Comparison of ENCODE assay signal across 11 mouse cellular contexts in the genomic region with DNA sequence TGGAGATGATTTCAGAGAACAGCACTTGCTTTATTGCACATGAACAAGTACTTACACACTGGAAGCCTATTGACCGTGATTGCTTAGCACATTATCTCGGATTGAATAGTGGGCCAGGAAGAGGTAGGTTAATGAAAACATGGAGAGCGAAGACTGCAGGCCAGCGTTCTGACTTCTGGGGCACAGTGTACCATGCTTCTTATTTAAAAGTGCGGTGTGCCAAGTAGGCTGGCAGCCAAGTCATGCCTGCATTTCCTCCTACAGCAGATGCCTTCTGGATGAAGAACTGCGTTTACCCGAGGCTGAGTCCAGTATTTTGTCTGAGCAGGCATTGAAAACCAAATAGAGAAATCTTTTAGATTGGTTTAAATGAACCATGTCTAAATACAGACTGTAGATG. TPM values are rescaled to one million over a fixed set of nuclear protein-coding genes. Genes with fewer than 3 reads are reported as not detected.
DNase-seq lines count a peak whose midpoint lies in the region; ATAC-seq and TF ChIP-seq lines count a peak whose summit lies in the region.
"Had no signal": no experiment of that assay in that cellular context is flagged by ENCODE, and none has a peak within 500 bp of the region (broad histone marks: within the 10 kb centered on the region; RNA-seq: fewer than 3 reads in every experiment).

No protein-coding gene starts in this region.

- peak; percentile 53 for DNase-seq in gastrocnemius, adult 2 months
- no peak for DNase-seq in gastrocnemius, adult 18-20 months (ENCODE audit: low spot score)
- peak; percentile 28 for DNase-seq in testis, postnatal 14 days (ENCODE audit: low spot score)
- DNase-seq in testis, postnatal 10 days (ENCODE audit: low spot score) = no peak
- peak; percentile 12 to 29 for DNase-seq in right cerebral cortex, adult 2 months (ENCODE audit: low spot score in 2 of 2)
- DNase-seq in gastrocnemius, postnatal 14 days = no peak
- DNase-seq in midbrain, embryonic 11.5 days (ENCODE audit: low spot score, missing footprints) = no peak

- no peak overlapping the region for H3K27ac ChIP-seq in gastrocnemius, adult 2 months
- no peak overlapping the region for H3K27ac ChIP-seq in intestine, postnatal 0 days (ENCODE audit: low read depth, low read length)
- H3K27ac ChIP-seq in midbrain, embryonic 11.5 days (ENCODE audit: low read depth, low read length) = no peak overlapping the region

- no peak overlapping the region for H3K4me2 ChIP-seq in intestine, postnatal 0 days (replicated peaks; ENCODE audit: low read depth)
- no peak overlapping the region for H3K4me2 ChIP-seq in midbrain, embryonic 11.5 days

- H3K9ac ChIP-seq in intestine, postnatal 0 days (ENCODE audit: low read depth, low read length) = 0 out of 2 replicates have a peak overlapping the region, but pooled peaks have one; percentile 22
- no peak overlapping the region for H3K9ac ChIP-seq in midbrain, embryonic 11.5 days (ENCODE audit: low read length)

- no peak overlapping the region for H3K4me3 ChIP-seq in gastrocnemius, adult 2 months
- H3K4me3 ChIP-seq in intestine, postnatal 0 days (ENCODE audit: low read depth, low read length) = no peak overlapping the region
- H3K4me3 ChIP-seq in midbrain, embryonic 11.5 days (ENCODE audit: low read depth, low read length) = no peak overlapping the region
- H3K4me3 ChIP-seq: myocyte had no signal

- intact Hi-C loops in gastrocnemius, adult 2 months (cut with DNase I) = no loop called here
- intact Hi-C loops in gastrocnemius, postnatal 14 days (cut with DNase I; ENCODE audit: low total_unique reads) = no loop called here

- no peaks in the 10 kb centered on the region for H3K36me3 ChIP-seq in intestine, postnatal 0 days (ENCODE audit: control insufficient read depth, insufficient read depth)
- no peaks in the 10 kb centered on the region for H3K36me3 ChIP-seq in midbrain, embryonic 11.5 days (ENCODE audit: control insufficient read depth, insufficient read depth, low read length)

- H3K4me1 ChIP-seq in intestine, postnatal 0 days (replicated peaks; ENCODE audit: control insufficient read depth, insufficient read depth, low read length) = no peaks in the 10 kb centered on the region; the same call in 1 of the 2 replicates
- peaks cover 7% of the 10 kb centered on the region; the same call in 1 of the 2 replicates for H3K4me1 ChIP-seq in midbrain, embryonic 11.5 days (ENCODE audit: control insufficient read depth, insufficient read depth, low read length)

- ATAC-seq in intestine, postnatal 0 days = no peak
- no peak for ATAC-seq in midbrain, embryonic 11.5 days (ENCODE audit: low FRiP score)

- no peak for TF ChIP-seq CTCF in gastrocnemius, adult 2 months (IDR thresholded peaks at IDR 0.05)
- TF ChIP-seq CTCF in intestine, postnatal 0 days (IDR thresholded peaks at IDR 0.05; ENCODE audit: low read depth) = no peak

- 47% methylated on average over 7 of the region's 7 CpGs for WGBS in intestine, postnatal 0 days
- WGBS in midbrain, embryonic 11.5 days = 88% methylated on average over 7 of the region's 7 CpGs

- H3K9me3 ChIP-seq in intestine, postnatal 0 days (ENCODE audit: control insufficient read depth) = no peaks in the 10 kb centered on the region
- no peaks in the 10 kb centered on the region for H3K9me3 ChIP-seq in midbrain, embryonic 11.5 days (ENCODE audit: control insufficient read depth, low read length)

- H3K27me3 ChIP-seq in intestine, postnatal 0 days (replicated peaks; ENCODE audit: control insufficient read depth, insufficient read depth, low read length) = no peaks in the 10 kb centered on the region
- no peaks in the 10 kb centered on the region for H3K27me3 ChIP-seq in midbrain, embryonic 11.5 days (ENCODE audit: control insufficient read depth, insufficient read depth, low read length)

RNA-seq across cellular contexts. Expression of a gene that starts 27.0 kb away (rescaled TPM):
- not detected for total RNA-seq in gastrocnemius, adult 2 months (2021)
- not detected for total RNA-seq in gastrocnemius, adult 18-20 months (2021)
- polyA plus RNA-seq in intestine, postnatal 0 days (2015; fragmentation: Nextera tagmentation; extraction: Ambion mirVana) = not detected in 2 replicates
- not detected for total RNA-seq in gastrocnemius, postnatal 14 days (2021)
- polyA plus RNA-seq in midbrain, embryonic 11.5 days (2014; fragmentation: Nextera tagmentation; extraction: Ambion mirVana) = not detected in 2 replicates
- total RNA-seq: common myeloid progenitor, adult 5-6 weeks; layer of hippocampus, postnatal 14 days had no signal
- polyA plus RNA-seq: myocyte had no signal

RNA-seq across cellular contexts. Expression of a gene that starts 51.5 kb away (rescaled TPM):
- total RNA-seq in gastrocnemius, adult 2 months (2021) = 10 to 100 TPM; 12.9 to 15.9 TPM
- total RNA-seq in gastrocnemius, adult 18-20 months (2021) = 10 to 100 TPM; 10.8 to 13.2 TPM
- 25.8 and 27.5 TPM in 2 replicates for polyA plus RNA-seq in intestine, postnatal 0 days (2015; fragmentation: Nextera tagmentation; extraction: Ambion mirVana)
- 100 to 1,000 TPM; 102 to 120 TPM for total RNA-seq in gastrocnemius, postnatal 14 days (2021)
- 17.3 and 18.5 TPM in 2 replicates for polyA plus RNA-seq in midbrain, embryonic 11.5 days (2014; fragmentation: Nextera tagmentation; extraction: Ambion mirVana)

Comparison
In these comparisons a context has a peak if more than half of its experiments do, and no peak if none do; other contexts are left out.
1. DNase-seq: peak in gastrocnemius, adult 2 months (single experiment), testis, postnatal 14 days (single experiment) and right cerebral cortex, adult 2 months (2 of 2); none in gastrocnemius, adult 18-20 months (single experiment), testis, postnatal 10 days (single experiment), gastrocnemius, postnatal 14 days (single experiment) and midbrain, embryonic 11.5 days (single experiment).
2. RNA of a gene that starts 51.5 kb away (total RNA-seq): 102 to 120 TPM in gastrocnemius, postnatal 14 days; 12.9 to 15.9 TPM in gastrocnemius, adult 2 months and 10.8 to 13.2 TPM in gastrocnemius, adult 18-20 months; every median in the first group is over 4 times any median in the second.